In the genomic region with DNA sequence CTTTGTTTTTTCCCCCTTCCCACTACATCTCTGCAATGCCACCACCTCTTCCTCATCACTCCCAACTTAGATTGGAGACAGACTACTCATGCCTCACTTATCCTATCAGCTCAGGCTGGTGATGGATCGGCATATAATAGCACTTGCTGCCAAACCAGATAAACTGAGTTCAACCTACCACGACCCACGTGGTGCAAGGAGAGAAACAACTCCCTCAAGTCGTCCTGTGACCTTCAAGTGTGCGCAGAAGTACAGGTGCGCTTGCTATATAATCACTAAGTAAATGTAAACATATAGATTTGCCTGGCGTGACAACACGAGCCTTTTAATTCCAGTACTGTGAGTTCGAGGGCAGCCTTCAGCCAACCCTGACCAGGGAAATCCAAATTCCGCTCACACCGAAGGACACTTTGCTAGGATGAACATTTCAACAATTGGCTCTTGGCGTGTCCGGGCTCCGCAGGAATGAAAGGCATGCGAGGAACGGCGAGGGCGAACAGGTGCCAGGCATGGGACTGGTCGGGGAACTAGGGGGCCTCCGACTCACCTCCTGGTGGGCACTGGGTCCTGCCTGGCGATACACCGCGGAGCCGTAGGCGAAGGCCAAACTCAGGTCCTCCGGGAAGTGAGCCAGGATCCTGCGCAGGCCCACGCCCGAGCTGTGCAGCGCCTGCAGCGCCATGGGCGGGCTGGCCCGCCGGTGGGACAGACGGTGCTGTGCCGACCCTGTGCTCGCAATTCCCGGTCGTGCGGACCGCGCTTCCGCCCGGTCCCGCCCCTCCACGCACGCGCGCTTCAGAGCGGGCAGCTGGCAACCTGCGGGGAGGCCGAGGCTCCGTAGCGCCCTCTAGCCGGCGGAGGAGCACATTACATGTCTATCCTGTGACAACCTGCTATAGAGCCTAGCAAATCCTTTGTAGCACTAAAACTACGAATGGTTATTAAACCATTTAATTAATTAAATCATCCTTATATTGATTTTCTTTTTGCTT, we compare ENCODE assay signal across 8 mouse cellular contexts. TPM values are rescaled to one million over a fixed set of nuclear protein-coding genes. Genes with fewer than 3 reads are reported as not detected.
DNase-seq lines count a peak whose midpoint lies in the region; ATAC-seq lines count a peak whose summit lies in the region.

Tamm41 (minus strand) TSS at position 774 of the 992 bp plus-strand sequence.

- peaks cover 12% of the 10 kb centered on the region for H3K4me1 ChIP-seq in hindbrain, embryonic 12.5 days

- H3K4me2 ChIP-seq in hindbrain, embryonic 12.5 days (replicated peaks): peak within 1 kb of the TSS; percentile 63

- 2% methylated on average over 57 of the region's 57 CpGs for WGBS in hindbrain, embryonic 12.5 days

- no peaks in the 10 kb centered on the region for H3K9me3 ChIP-seq in hindbrain, embryonic 12.5 days (replicated peaks)

- H3K9ac ChIP-seq in hindbrain, embryonic 12.5 days: peak within 1 kb of the TSS; percentile 86

- no peaks in the 10 kb centered on the region for H3K27me3 ChIP-seq in hindbrain, embryonic 12.5 days

- peak; percentile 88 for ATAC-seq in hindbrain, embryonic 12.5 days (ENCODE audit: low FRiP score)

- H3K27ac ChIP-seq in hindbrain, embryonic 12.5 days: peak within 1 kb of the TSS; percentile 25; the same call in 1 of the 2 replicates

- H3K36me3 ChIP-seq in hindbrain, embryonic 12.5 days: peaks cover 19% of the 10 kb centered on the region

- peak within 1 kb of the TSS; percentile 92 for H3K4me3 ChIP-seq in hindbrain, embryonic 12.5 days

- peak; percentile 86 for DNase-seq in T-cell, adult 2 months (ENCODE audit: low spot score)
- DNase-seq in cerebellum, postnatal 14 days: peak; percentile 94 to 95
- peak; percentile 50 to 82 for DNase-seq in frontal cortex, postnatal 14 days (ENCODE audit: low spot score in 2 of 2)
- DNase-seq in layer of hippocampus, postnatal 25 days (ENCODE audit: extremely low spot score in 1 of 2, low spot score in 1 of 2): peak; percentile 79 to 91
- peak; percentile 88 for DNase-seq in lung, postnatal 14 days
- peak; percentile 88 for DNase-seq in ovary, postnatal 36 days (ENCODE audit: low spot score)
- peak; percentile 89 for DNase-seq in thymus, postnatal 25 days

RNA-seq across cellular contexts. Expression of gene Tamm41, which starts in this region (rescaled TPM):
- polyA plus RNA-seq in hindbrain, embryonic 12.5 days (2016; fragmentation: Nextera tagmentation; extraction: Ambion mirVana): 54.5 and 57.7 TPM in 2 replicates
- 10 to 100 TPM; 17.3 to 19.2 TPM for total RNA-seq in layer of hippocampus, postnatal 25 days (2021)

Comparison
In these comparisons a context has a peak if more than half of its experiments do, and no peak if none do; other contexts are left out.
1. Peak in every context shown above with its lines: DNase-seq, ATAC-seq, H3K4me3 ChIP-seq and H3K27ac ChIP-seq.